Mouse (Mus musculus) liver, adult (tissue): ENCODE results near the gene Cul3.

Source experiments
- GATA4 ChIP-seq: IDR thresholded peaks from 2 replicates; pipeline ENCODE4 v1.6.1; 2014; ENCODE audit warnings: mild to moderate bottlenecking, low read length; ENCODE audit not compliant: insufficient replicate concordance

The Cul3 gene

GRCm38 (mm10) chr1:80335726-80336368, 4.4 kb downstream of the Cul3 start:
- TF ChIP-seq GATA4 = no peak

- TF ChIP-seq GATA4 = no peak
Measured at GRCm38 (mm10) chr1:80335118-80335517, 5.2 kb downstream of the Cul3 start.

- TF ChIP-seq GATA4 = no peak
Measured at GRCm38 (mm10) chr1:80330970-80331369, 9.3 kb downstream of the Cul3 start.

GRCm38 (mm10) chr1:80325761-80326160, 14.5 kb downstream of the Cul3 start:
- no peak for TF ChIP-seq GATA4

DNA sequence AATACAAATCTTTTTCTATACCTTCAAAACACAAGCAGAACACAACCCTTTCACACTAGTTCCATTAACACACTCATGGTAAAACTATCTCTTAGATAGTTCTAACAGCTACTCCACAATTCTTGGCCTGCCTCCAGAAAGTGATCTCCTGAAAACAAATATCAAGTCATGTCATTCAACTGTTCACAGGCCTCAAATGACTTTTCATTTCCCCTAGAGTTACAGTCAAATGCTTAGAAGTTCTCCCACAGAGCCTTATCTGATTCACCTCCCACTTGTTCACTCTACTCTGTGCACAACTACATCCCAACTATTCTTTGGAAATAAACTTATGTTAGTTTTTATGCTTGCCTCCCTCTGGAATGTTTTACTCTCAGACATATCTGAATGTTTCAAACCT, 15.9 kb downstream of the Cul3 start:
- no peak for TF ChIP-seq GATA4

DNA sequence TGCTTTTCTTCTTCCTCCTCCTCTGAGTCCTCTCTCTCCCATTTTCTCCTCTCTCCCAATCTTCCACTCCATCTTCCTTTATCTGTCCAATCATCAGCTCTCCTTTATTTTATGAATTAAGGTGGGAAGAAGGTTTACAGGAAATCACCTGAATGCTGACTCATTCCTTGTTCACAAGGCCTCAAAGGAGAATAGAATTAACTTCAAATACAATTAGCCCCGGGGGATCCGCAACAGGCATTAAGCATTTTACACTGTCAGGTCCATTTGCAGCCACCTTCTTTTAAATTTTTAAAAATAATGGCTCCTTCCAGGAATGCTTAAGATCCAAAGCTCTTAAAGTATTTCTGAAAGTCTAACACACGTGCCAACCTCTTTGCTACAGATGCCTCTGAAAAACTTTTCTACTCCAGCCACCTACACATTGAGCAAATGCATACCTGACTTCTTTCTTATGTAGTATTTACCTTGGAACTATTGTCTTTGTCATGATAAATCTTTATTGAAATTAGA, 24.7 kb downstream of the Cul3 start:
- TF ChIP-seq GATA4 = no peak

GRCm38 (mm10) chr1:80293307-80293706, 47.0 kb downstream of the Cul3 start:
- no peak for TF ChIP-seq GATA4

- TF ChIP-seq GATA4 = no peak
Measured at GRCm38 (mm10) chr1:80278731-80279130, 61.5 kb downstream of the Cul3 start.

GRCm38 (mm10) chr1:80260443-80260842, 79.8 kb downstream of the Cul3 start:
- TF ChIP-seq GATA4 = no peak

GRCm38 (mm10) chr1:80258632-80259031, 81.6 kb downstream of the Cul3 start:
- no peak for TF ChIP-seq GATA4

DNA sequence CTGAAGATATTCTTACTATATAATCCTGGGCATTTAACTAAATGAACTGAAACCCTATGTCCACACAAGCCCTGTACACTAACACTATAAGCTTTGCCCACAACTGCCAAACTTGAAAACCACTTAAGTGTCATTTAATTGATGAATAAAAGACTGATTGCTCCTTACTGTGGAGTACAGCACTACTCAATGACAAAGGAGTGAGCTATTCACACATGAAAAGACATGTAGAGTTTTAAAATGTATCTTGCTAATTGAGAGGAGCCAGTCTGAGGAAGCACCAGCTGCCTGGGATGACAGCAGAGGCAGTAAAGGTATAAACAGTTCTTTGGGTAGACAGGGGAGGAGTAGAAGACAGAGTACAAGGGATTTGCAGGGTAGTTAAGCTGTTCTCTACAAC, 87.0 kb downstream of the Cul3 start:
- no peak for TF ChIP-seq GATA4

DNA sequence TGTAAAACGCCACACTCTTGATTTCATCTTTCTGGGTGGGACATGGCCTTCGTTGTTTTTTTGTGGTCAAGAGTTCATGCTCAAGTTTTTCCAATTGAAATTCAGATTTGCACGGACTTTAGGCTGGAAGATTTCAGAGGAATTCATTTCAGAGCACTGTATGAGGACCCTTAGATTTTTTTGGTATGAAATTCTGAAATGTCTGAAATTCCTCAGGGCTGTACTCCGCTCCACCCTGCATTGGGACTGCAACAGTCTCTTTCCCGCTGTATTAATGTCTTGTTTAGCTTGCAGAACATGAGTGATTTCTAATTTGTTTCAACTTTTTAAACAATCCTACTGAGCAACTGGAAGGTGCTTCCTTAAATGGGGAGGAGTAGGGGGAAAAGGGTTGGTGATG, 90.0 kb downstream of the Cul3 start:
- TF ChIP-seq GATA4 = no peak

GRCm38 (mm10) chr1:80247131-80247530, 93.1 kb downstream of the Cul3 start:
- TF ChIP-seq GATA4 = no peak

DNA sequence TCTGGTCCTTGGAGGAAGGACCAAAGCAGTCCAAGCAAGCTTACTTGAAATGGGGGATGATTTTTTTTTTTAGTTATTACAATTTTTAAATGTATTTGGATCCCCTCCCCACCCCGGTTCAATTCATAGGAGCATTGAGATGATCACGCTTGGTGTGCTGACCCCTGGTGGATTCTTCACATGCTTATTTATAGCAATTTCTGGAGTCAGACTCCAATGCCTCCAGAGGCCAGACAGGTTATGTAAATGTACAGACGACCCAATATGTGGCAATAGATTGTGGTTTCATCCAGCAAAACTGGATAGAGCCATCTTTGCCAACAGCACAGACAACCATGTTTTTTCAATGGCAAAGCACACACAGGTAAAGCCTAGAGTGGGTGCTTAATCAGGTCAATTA, 96.2 kb downstream of the Cul3 start:
- TF ChIP-seq GATA4 = no peak

- TF ChIP-seq GATA4 = no peak
Measured at GRCm38 (mm10) chr1:80241579-80241978, 98.7 kb downstream of the Cul3 start.

DNA sequence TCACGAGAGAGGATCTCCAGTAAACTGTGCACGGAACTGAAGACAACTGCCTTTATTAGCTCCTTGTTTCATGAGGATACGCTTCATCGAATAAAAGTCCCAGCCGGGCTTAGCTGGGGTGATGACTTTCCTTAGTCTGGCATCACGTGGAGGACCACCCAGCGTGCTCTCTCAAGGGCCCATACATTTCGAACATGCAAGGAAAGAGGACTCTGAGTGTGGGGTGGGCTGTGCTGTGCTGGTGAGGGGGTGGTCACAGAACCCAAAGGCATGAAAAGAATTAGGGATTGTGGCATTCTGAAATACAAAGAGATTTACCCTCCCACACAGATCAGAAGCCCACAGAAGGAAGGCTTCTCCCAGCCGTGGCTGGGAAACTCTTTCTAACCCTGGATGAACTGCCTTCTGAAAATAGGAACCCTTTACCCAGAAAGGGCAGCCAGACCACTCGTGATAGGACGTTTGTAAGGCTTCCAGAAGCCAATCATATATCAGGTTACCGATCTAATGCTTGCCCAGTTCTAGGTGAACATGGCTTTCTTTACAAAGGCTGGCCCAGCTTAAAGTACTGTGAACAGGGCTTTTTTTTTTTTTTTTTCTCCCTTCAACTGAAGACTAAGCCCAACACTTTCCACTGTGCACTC, 100.1 kb downstream of the Cul3 start:
- TF ChIP-seq GATA4 = no peak

GRCm38 (mm10) chr1:80239481-80239880, 100.8 kb downstream of the Cul3 start:
- no peak for TF ChIP-seq GATA4
